Mouse (Mus musculus): Measurements from ENCODE around the gene Defb20.

- TF ChIP-seq CTCF (IDR thresholded peaks at IDR 0.05; ENCODE audit: extremely low read depth, insufficient read depth, low read length) (no peak), POLR2A (IDR thresholded peaks at IDR 0.05; ENCODE audit: extremely low read depth, insufficient read depth, low read length) (no peak)
Measured at GRCm38 (mm10) chr2:152439833-152440232, 37.0 kb upstream of the Defb20 start.

Measured in cortical plate, adult 2 months (tissue).